Mouse (Mus musculus): ENCODE results near the gene Slc35e2.
"Not testable (repeated sequence)": the region's sequence is repeated elsewhere in the genome, so short reads cannot be mapped to it uniquely, and the experiment has no call there.

The Slc35e2 gene

DNA sequence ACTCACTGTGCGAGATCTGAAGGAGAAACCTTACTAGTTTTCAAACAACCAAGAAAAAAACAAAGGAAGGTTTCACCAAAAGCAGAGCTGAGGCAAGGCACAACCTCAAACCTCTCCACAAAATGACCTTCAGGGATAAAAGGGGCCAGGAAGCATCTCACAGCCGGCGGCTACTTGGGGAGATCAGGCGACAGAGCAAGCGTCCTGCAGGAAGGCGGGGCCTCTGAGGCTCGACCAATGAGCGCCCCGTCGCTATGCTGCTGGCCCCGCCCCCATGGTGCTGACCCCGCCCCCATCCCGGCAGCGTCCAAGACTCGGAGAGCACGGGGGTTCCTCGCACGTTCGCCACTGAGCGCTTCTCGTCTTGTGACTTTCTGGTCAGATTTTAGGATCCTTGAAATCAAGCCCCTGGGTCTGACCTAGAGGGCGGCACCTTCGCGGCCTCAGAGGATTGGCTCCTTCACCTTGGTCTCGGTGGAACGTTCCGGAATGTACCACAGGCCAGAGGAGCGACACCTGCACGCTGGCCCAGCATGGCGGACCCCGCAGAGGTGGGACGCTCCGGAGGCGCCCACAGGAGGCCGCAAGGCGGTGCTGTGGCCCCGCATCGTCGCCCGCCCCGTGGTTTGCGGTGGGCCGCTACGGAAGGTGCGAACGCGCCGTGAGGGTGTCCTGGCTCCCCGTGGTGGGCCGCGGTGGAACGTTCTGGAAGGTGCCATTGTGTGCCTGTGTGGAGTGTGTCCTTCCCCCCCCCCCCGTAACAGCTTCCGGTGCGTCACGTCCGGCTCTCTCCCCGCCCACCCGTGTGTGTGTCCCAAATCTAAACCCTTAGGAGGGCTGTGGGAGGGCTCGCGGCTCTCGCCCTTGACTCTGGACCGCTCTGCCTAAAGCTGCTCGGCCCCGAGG is at the start of gene Slc35e2:
Gene Slc35e2, plus strand, starts transcription at position 326 of the 906 bp plus-strand sequence.
- DNase-seq, result peak; percentile 86 to 87

- DNase-seq, result no peak
Observed at GRCm38 (mm10) chr4:155552917-155553532, 48.2 kb upstream of the Slc35e2 start.

GRCm38 (mm10) chr4:155554880-155555279 is 46.3 kb upstream of the Slc35e2 start:
- DNase-seq, result no peak

GRCm38 (mm10) chr4:155555464-155555863 is 45.8 kb upstream of the Slc35e2 start:
- no peak for DNase-seq

DNA sequence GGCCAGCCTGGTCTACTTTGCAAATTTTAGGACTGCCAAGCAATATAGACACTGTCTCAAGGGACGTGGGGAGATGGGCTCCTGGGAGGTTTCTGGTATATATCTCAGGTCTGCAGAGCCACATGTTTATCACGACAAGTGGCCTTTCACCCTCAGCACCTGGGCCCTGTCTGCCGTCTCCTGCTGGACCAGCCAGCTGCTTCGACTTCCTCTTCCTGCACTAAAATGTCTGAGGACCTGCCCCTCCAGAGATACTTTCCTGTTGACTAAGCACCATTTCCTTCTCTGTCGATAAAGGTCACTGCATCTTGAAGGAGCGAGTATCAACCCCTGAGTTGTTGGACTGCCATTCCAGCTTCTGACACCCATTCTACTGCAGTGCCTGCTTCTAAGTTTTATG is 41.8 kb upstream of the Slc35e2 start:
- no peak for DNase-seq

- DNase-seq, result no peak
Observed at GRCm38 (mm10) chr4:155560932-155561331, 40.3 kb upstream of the Slc35e2 start.

DNA sequence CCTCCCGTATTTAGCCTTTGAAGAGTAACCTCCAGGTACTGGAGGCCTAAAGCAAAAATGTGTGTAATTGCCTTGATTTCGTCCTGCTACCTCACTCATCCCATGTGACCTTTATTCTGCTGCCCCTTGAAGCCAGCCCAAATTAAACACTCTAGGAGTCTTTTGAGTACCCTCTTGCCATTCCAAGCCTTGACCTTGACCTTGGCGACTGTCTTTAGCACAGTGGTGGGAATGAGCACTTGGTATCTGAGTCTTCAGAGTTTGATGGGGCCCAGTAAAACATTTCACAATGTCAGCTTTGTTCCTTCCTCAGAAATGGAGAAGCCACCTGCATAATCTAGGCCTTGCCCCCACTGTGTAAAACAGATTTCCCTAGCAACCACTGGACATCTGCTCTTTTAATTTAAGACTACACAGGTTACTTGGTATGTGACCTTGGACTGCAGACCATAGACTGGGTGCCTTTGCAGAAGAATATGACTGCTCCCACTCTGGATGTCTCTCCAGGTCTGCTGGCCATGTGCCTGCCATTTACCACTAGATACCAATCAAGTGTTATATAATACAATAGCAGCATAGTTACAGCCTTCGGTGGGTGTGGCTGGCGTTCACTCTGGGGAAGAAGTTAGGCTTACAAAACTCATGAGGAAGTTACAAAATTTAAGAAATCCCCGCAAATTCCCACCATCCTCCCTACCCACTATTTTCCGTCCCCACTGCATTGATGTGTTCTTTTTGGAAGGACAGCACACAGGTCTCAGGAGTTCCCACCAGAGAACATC is 39.4 kb upstream of the Slc35e2 start, which contains the start of gene Nadk:
Gene Nadk, plus strand, starts transcription at position 718 of the 782 bp plus-strand sequence.
- DNase-seq, result no peak

DNA sequence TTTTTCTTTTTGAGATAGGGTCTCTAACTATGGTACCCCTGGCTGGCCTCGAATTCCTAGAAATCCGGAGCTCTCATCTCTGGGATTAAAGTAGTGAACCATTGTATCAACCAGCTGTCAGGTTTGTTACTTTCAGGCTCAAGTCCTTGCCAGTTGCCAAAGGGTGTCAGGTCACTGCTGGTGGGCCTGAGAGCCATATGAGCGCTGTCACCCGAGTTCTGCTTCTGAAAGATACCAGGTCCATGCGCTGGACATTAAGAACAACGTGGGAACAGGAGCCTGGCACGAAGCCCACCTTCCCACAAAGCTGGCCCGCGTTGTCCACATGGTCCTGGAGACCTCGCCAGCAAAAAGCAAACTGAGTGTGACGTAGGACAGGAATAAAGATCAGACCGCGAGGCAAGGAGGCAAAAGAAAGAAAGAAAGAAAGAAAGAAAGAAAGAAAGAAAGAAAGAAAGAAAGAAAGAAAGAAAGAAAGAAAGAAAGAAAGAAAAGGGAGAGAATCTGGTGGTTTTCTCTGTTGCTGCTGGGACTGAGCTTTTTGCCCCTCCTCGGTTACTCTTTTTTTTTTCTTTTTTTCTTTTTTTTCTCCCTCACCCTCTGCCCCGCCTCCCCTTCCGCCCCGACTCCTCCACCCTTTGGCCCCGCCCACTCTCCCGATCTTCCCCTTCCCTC is 38.4 kb upstream of the Slc35e2 start:
- peak; percentile 40 to 41 for DNase-seq

DNA sequence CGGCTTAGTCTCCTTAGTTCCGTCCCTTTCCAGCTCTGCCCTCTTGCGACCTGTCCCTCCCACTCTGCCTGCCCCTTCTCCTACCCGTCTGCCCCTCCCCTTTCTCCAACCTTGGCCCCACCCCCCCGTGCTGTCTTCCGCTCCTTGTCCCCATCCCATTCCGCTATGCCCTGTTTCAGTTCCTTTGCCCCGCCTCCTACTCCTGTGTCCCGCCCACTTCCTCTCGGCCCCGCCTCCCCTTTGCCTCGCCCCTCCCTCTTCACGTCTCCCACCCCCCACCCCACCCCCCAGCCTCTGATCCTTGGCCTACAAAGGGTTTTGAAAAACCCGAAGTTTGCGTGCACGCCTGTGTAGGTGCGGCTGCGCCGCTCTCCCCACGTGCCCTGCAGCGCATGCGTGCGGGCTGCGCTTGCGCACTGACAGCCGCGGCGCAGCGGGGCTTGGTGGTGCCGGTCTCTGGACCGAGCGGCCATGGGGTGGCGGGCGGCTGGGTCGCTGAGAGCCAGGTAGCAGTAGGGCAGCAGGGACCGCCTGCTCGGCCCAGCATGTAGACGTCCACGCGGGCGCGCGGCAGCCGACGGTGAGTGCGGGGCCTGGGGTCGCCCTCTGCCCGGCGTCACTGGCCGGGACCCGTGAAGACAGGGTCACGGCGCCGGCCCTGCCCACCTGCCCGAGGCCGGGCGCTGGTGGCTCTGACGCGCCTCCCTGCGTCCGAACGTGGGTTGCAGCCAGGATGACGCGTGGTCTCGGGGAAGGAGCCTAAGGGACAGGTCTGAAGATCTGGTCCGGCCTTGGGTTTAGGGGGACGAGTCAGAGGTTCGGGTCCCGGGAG is 37.6 kb upstream of the Slc35e2 start:
- peak; percentile 98 for DNase-seq

- DNase-seq, result no peak
Observed at GRCm38 (mm10) chr4:155564315-155565069, 36.7 kb upstream of the Slc35e2 start.

DNA sequence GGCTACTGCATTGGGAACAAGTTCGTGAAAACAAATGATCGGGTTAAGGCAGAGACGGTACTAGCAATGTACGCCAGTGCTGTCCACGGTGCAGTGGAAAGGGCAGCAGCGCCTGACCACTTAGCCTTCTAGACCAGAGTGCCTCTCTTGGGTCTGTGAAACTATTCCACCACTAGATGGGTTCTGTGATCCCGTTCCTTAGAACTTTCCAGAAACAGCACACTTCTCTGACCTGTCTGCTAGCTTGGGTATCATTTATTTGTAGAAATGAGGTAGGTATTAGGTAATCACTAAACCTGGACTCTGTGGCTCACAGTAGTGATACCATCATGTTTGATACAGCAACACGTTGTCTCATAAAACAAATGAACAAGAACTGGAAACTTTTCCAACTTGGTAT is 34.7 kb upstream of the Slc35e2 start:
- DNase-seq, result no peak

DNA sequence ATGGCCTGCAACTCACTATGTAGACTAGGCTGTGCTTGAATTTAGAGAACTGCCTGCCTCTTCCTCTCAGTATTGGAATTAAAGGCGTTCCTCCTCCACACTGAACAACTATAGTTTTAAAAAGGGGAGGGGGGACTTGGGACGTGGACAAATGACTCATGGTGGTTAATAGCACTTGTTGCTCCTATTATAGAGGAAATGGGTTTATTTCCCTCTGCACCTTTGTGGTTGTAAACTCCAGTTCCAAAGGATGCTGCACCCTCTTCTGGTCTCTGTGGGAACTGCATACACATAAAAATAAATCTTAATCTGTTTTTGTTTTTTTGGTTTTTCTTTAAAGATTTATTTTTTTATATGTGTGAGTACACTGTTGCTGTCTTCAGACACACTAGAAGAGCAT is 33.0 kb upstream of the Slc35e2 start:
- DNase-seq, result no peak

- no peak for DNase-seq
Observed at GRCm38 (mm10) chr4:155568632-155569370, 32.4 kb upstream of the Slc35e2 start.

GRCm38 (mm10) chr4:155569818-155570217 is 31.4 kb upstream of the Slc35e2 start:
- no peak for DNase-seq

- not testable (repeated sequence) for DNase-seq
Observed at GRCm38 (mm10) chr4:155570315-155570714, 30.9 kb upstream of the Slc35e2 start.

DNA sequence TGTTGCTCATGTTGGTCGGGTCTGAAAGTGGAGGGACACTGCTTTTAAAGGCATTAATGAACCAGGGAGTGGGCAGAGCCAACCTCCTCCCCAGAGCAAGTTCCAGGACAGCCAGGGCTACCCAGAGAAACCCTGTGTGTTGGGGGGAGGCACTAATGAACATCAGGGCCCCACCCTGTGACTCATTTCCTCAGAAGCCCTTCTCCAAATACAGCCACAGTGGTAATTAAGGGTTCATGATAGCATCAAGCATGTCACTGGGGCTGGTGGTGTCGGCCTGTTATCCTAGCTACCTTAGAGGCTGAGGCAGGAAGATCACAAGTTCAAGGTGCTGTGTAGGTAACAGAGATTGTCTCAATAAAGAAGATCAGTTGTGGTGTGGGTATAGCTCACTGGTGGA is 29.8 kb upstream of the Slc35e2 start:
- DNase-seq, result no peak

GRCm38 (mm10) chr4:155573155-155573554 is 28.1 kb upstream of the Slc35e2 start:
- no peak for DNase-seq

- DNase-seq, result no peak
Observed at GRCm38 (mm10) chr4:155573876-155574275, 27.3 kb upstream of the Slc35e2 start.

GRCm38 (mm10) chr4:155574931-155575330 is 26.3 kb upstream of the Slc35e2 start:
- no peak for DNase-seq

- DNase-seq, result no peak
Observed at GRCm38 (mm10) chr4:155575521-155575920, 25.7 kb upstream of the Slc35e2 start.
